Mouse (Mus musculus): ENCODE results near the gene Tmem165. TPM values are rescaled to one million over a fixed set of nuclear protein-coding genes. Genes with fewer than 3 reads are reported as not detected.

Gene Tmem165
- polyA plus RNA-seq, 1 experiment from 2014 or later: 112 TPM

GRCm38 (mm10) chr5:76176841-76177240, 6.8 kb upstream of the Tmem165 start:
- ATAC-seq (peak; percentile 93), DNase-seq (ENCODE audit: low spot score) (peak; percentile 62)
- TF ChIP-seq CTCF (IDR thresholded peaks at IDR 0.05): no peak
- no peak; the same call in 1 of the 2 replicates for TF ChIP-seq EP300 (IDR thresholded peaks at IDR 0.05)
- H3K4me2 ChIP-seq (replicated peaks; ENCODE audit: low read depth, low read length): no peak overlapping the region
- no peak overlapping the region for H3K9ac ChIP-seq (replicated peaks; ENCODE audit: low read depth)
- peaks cover 4% of the 10 kb centered on the region; the same call in 1 of the 2 replicates for H3K4me1 ChIP-seq (ENCODE audit: insufficient read depth, low read depth, low read length)
- H3K36me3 ChIP-seq (ENCODE audit: insufficient read depth, low read length): no peaks in the 10 kb centered on the region
- no peak overlapping the region for H3K4me3 ChIP-seq (ENCODE audit: low read depth, low read length)
- 32% methylated on average over 11 of the region's 11 CpGs for WGBS
- H3K9me3 ChIP-seq (ENCODE audit: low read length): no peaks in the 10 kb centered on the region
- peak overlapping the region; percentile 55; the same call in 1 of the 2 replicates for H3K27ac ChIP-seq (ENCODE audit: low read length)
- no peaks in the 10 kb centered on the region for H3K27me3 ChIP-seq (replicated peaks; ENCODE audit: insufficient read depth, low read length)

- no peak for TF ChIP-seq CTCF (IDR thresholded peaks at IDR 0.05)
- TF ChIP-seq EP300 (IDR thresholded peaks at IDR 0.05): no peak
- no peaks in the 10 kb centered on the region for H3K27me3 ChIP-seq (replicated peaks; ENCODE audit: insufficient read depth, low read length)
- no peak overlapping the region for H3K9ac ChIP-seq (replicated peaks; ENCODE audit: low read depth)
- H3K27ac ChIP-seq (ENCODE audit: low read length): no peak overlapping the region
- no peaks in the 10 kb centered on the region for H3K9me3 ChIP-seq (ENCODE audit: low read length)
- H3K4me3 ChIP-seq (ENCODE audit: low read depth, low read length): no peak overlapping the region
- DNase-seq (ENCODE audit: low spot score): no peak
- 67% methylated on average over 7 of the region's 7 CpGs for WGBS
- no peak overlapping the region for H3K4me2 ChIP-seq (replicated peaks; ENCODE audit: low read depth, low read length)
- no peaks in the 10 kb centered on the region for H3K36me3 ChIP-seq (ENCODE audit: insufficient read depth, low read length)
- ATAC-seq: no peak
- peaks cover 4% of the 10 kb centered on the region; the same call in 1 of the 2 replicates for H3K4me1 ChIP-seq (ENCODE audit: insufficient read depth, low read depth, low read length)
Measured at GRCm38 (mm10) chr5:76177664-76178063, 6.0 kb upstream of the Tmem165 start.

GRCm38 (mm10) chr5:76179171-76179570, 4.5 kb upstream of the Tmem165 start:
- DNase-seq (ENCODE audit: low spot score) (no peak), ATAC-seq (no peak)
- Histone ChIP-seq H3K9me3 (ENCODE audit: low read length) (no peaks in the 10 kb centered on the region), H3K4me2 (replicated peaks; ENCODE audit: low read depth, low read length) (no peak overlapping the region), H3K9ac (replicated peaks; ENCODE audit: low read depth) (no peak overlapping the region), H3K4me3 (ENCODE audit: low read depth, low read length) (no peak overlapping the region), H3K4me1 (ENCODE audit: insufficient read depth, low read depth, low read length) (peaks cover 4% of the 10 kb centered on the region; the same call in 1 of the 2 replicates), H3K27ac (ENCODE audit: low read length) (no peak overlapping the region), H3K27me3 (replicated peaks; ENCODE audit: insufficient read depth, low read length) (no peaks in the 10 kb centered on the region), H3K36me3 (ENCODE audit: insufficient read depth, low read length) (no peaks in the 10 kb centered on the region)
- WGBS: 94% methylated on average over 5 of the region's 5 CpGs
- TF ChIP-seq EP300 (IDR thresholded peaks at IDR 0.05): no peak
- TF ChIP-seq CTCF (IDR thresholded peaks at IDR 0.05): no peak

- Histone ChIP-seq H3K4me1 (ENCODE audit: insufficient read depth, low read depth, low read length) (peaks cover 4% of the 10 kb centered on the region; the same call in 1 of the 2 replicates), H3K27me3 (replicated peaks; ENCODE audit: insufficient read depth, low read length) (no peaks in the 10 kb centered on the region), H3K27ac (ENCODE audit: low read length) (no peak overlapping the region), H3K9me3 (ENCODE audit: low read length) (no peaks in the 10 kb centered on the region), H3K4me2 (replicated peaks; ENCODE audit: low read depth, low read length) (no peak overlapping the region), H3K4me3 (ENCODE audit: low read depth, low read length) (no peak overlapping the region), H3K9ac (replicated peaks; ENCODE audit: low read depth) (no peak overlapping the region), H3K36me3 (ENCODE audit: insufficient read depth, low read length) (no peaks in the 10 kb centered on the region)
- DNase-seq (ENCODE audit: low spot score) (no peak), ATAC-seq (no peak)
- TF ChIP-seq CTCF (IDR thresholded peaks at IDR 0.05) (no peak), EP300 (IDR thresholded peaks at IDR 0.05) (no peak)
- 89% methylated on average over 5 of the region's 5 CpGs for WGBS
Measured at GRCm38 (mm10) chr5:76179791-76180190, 3.9 kb upstream of the Tmem165 start.

GRCm38 (mm10) chr5:76182326-76182725, 1.4 kb upstream of the Tmem165 start:
- H3K9ac ChIP-seq (replicated peaks; ENCODE audit: low read depth): no peak overlapping the region
- H3K36me3 ChIP-seq (ENCODE audit: insufficient read depth, low read length): no peaks in the 10 kb centered on the region
- TF ChIP-seq CTCF (IDR thresholded peaks at IDR 0.05): no peak
- WGBS: 40% methylated on average over 3 of the region's 3 CpGs
- peaks cover 11% of the 10 kb centered on the region for H3K4me1 ChIP-seq (ENCODE audit: insufficient read depth, low read depth, low read length)
- ATAC-seq (no peak), DNase-seq (ENCODE audit: low spot score) (peak; percentile 62)
- H3K4me2 ChIP-seq (replicated peaks; ENCODE audit: low read depth, low read length): no peak overlapping the region
- H3K4me3 ChIP-seq (ENCODE audit: low read depth, low read length): no peak overlapping the region
- H3K27ac ChIP-seq (ENCODE audit: low read length): no peak overlapping the region; the same call in 1 of the 2 replicates
- H3K27me3 ChIP-seq (replicated peaks; ENCODE audit: insufficient read depth, low read length): no peaks in the 10 kb centered on the region
- no peaks in the 10 kb centered on the region for H3K9me3 ChIP-seq (ENCODE audit: low read length)

- Histone ChIP-seq H3K4me1 (ENCODE audit: insufficient read depth, low read depth, low read length) (peaks cover 11% of the 10 kb centered on the region), H3K9ac (replicated peaks; ENCODE audit: low read depth) (peak overlapping the region; percentile 60; the same call in 1 of the 2 replicates), H3K4me3 (ENCODE audit: low read depth, low read length) (peak overlapping the region; percentile 61), H3K9me3 (ENCODE audit: low read length) (no peaks in the 10 kb centered on the region), H3K36me3 (ENCODE audit: insufficient read depth, low read length) (no peaks in the 10 kb centered on the region), H3K4me2 (replicated peaks; ENCODE audit: low read depth, low read length) (peak overlapping the region; percentile 71), H3K27me3 (replicated peaks; ENCODE audit: insufficient read depth, low read length) (no peaks in the 10 kb centered on the region), H3K27ac (ENCODE audit: low read length) (peak overlapping the region; percentile 94)
- DNase-seq (ENCODE audit: low spot score) (no peak), ATAC-seq (peak; percentile 42)
- TF ChIP-seq EP300 (IDR thresholded peaks at IDR 0.05): peak; percentile 39; the same call in 1 of the 2 replicates
- TF ChIP-seq CTCF (IDR thresholded peaks at IDR 0.05): no peak
- WGBS: 35% methylated on average over 17 of the region's 17 CpGs
Measured at GRCm38 (mm10) chr5:76183043-76183749, 484 bp upstream of the Tmem165 start.
